Mouse (Mus musculus): ENCODE results near the gene Mfn1. TPM values are rescaled to one million over a fixed set of nuclear protein-coding genes. Genes with fewer than 3 reads are reported as not detected.

The Mfn1 gene
- polyA plus RNA-seq, 1 experiment from 2014 or later, result 39.9 TPM

DNA sequence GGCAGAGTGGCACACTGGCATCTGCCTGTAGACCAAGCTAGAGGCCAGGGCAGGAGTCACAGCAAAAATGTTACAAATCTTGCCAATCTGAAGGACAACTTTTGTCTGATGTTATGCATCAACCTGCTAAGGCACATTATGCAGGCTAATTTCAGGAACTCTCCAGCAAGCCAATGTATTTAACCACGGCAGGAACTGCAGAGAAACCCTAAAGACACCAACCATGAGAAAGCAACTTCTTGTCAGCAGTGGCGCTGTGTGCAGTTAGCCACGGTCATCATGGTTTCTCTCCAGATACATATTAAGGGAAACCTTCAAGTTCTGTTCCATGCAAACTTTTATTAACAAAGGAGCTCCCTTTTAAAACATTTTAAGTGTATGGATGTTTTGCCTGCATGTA, 52.6 kb downstream of the Mfn1 start:
- no peak for ATAC-seq
- WGBS, result 92% methylated on average over 3 of the region's 3 CpGs
- no peaks in the 10 kb centered on the region for H3K27me3 ChIP-seq

DNA sequence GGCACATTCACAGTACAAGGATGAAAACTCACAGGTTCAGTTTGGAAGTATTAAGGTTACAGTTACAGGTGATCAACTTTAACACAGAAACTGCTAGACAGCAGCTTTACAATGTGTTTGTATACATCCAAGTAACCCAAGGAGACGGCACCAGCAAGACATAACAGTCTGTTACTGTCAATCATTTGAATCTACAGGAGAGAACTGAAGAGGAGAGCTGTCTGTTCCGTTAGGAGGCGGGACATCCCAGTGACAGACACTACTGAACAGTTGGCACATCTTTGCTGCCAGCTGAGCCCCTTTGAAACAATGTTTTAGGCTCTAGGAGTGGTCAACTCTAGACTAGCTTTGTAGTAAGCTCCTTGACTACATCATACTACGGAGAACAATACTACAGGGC, 54.2 kb downstream of the Mfn1 start:
- no peak overlapping the region for H3K4me2 ChIP-seq (replicated peaks)
- H3K9me3 ChIP-seq, result no peaks in the 10 kb centered on the region
- no peak for ATAC-seq
- no peak overlapping the region for H3K9ac ChIP-seq (replicated peaks)
- no peak overlapping the region for H3K27ac ChIP-seq
- no peak overlapping the region for H3K4me3 ChIP-seq (replicated peaks)
- no peaks in the 10 kb centered on the region for H3K27me3 ChIP-seq
- 89% methylated on average over 4 of the region's 4 CpGs for WGBS
- H3K36me3 ChIP-seq, result peaks cover 43% of the 10 kb centered on the region
- H3K4me1 ChIP-seq (replicated peaks), result no peaks in the 10 kb centered on the region

More for the DNA sequence above, 52.6 kb downstream of the Mfn1 start:
- no peaks in the 10 kb centered on the region for H3K9me3 ChIP-seq
- H3K4me1 ChIP-seq (replicated peaks), result no peaks in the 10 kb centered on the region
- peaks cover 51% of the 10 kb centered on the region for H3K36me3 ChIP-seq
- no peak overlapping the region for H3K27ac ChIP-seq
- no peak overlapping the region for H3K4me2 ChIP-seq (replicated peaks)
- no peak overlapping the region for H3K4me3 ChIP-seq (replicated peaks)
- no peak overlapping the region for H3K9ac ChIP-seq (replicated peaks)

DNA sequence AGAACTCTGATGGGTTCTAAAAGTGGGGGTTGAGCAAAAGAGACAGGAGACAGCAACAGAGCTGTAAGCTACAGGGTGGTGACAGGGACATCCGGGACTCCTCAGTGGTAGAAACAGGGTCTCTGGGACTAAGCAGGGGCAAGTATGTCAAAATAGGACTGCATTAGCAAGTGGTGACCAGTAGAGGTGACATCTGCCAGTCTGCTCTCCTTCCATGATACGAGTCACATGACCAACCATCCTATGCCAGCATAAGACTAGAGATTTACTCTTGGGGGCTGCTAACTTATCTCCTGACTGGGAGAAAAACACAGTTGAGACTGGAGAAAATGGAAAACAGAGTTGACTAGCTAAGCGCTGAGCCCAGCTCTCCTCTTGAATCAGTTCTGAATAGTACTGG, 57.0 kb downstream of the Mfn1 start:
- H3K36me3 ChIP-seq, result peaks cover 47% of the 10 kb centered on the region
- WGBS, result 92% methylated on average over 3 of the region's 3 CpGs
- no peak overlapping the region for H3K27ac ChIP-seq
- no peak overlapping the region for H3K4me3 ChIP-seq (replicated peaks)
- no peak overlapping the region for H3K4me2 ChIP-seq (replicated peaks)
- no peaks in the 10 kb centered on the region for H3K9me3 ChIP-seq
- H3K27me3 ChIP-seq, result no peaks in the 10 kb centered on the region
- H3K4me1 ChIP-seq (replicated peaks), result no peaks in the 10 kb centered on the region
- no peak for ATAC-seq
- H3K9ac ChIP-seq (replicated peaks), result no peak overlapping the region

DNA sequence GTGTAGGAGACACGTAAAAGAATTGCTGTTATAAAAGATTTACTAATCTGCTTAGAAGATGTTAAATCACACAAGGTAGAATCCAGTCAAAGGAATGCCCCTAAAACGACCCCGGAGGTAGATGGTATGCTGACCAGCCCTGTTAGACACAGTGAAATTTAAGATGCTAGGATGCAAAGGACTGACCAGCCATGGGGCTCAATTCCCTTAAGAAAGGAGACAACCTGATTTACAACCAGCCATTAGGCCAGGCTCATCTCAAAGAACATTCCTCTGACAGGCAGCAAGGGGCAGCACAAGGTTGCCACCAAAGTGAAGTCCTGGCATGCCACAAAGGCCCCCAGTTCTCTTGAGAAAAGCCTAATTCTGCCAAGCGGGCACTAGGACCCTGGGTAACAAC, 65.8 kb downstream of the Mfn1 start:
- Histone ChIP-seq H3K4me2 (replicated peaks) (no peak overlapping the region), H3K4me3 (replicated peaks) (no peak overlapping the region), H3K36me3 (0 out of 2 replicates have a peak, but pooled peaks cover 4% of the 10 kb centered on the region), H3K9ac (replicated peaks) (no peak overlapping the region), H3K27me3 (no peaks in the 10 kb centered on the region), H3K9me3 (no peaks in the 10 kb centered on the region), H3K4me1 (replicated peaks) (no peaks in the 10 kb centered on the region), H3K27ac (no peak overlapping the region)
- 88% methylated on average over 4 of the region's 4 CpGs for WGBS
- no peak for ATAC-seq

DNA sequence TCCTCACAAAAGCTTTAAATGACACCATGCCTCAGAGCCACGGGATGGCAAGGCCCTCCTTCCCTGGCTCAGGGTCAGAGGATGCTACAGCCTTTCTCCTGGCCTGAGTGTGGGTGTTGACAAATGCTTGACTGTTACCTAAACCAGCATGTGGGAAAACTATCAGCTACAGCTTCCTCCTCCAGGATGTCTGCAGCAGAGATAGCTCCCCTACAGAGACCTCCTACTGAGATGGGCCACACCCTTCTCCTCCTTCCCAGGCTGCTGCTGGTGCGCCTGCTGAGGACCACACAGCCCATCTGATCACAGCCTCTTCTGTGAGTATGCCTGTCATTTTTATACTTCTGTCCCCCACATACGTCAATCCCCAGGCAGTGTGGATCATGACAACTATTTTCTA, 70.1 kb downstream of the Mfn1 start:
- H3K27ac ChIP-seq, result no peak overlapping the region
- no peaks in the 10 kb centered on the region for H3K9me3 ChIP-seq
- no peak for ATAC-seq
- no peaks in the 10 kb centered on the region for H3K36me3 ChIP-seq
- H3K4me3 ChIP-seq (replicated peaks), result no peak overlapping the region
- H3K4me2 ChIP-seq (replicated peaks), result no peak overlapping the region
- H3K27me3 ChIP-seq, result no peaks in the 10 kb centered on the region
- WGBS, result 64% methylated on average over 3 of the region's 3 CpGs
- H3K4me1 ChIP-seq (replicated peaks), result no peaks in the 10 kb centered on the region
- H3K9ac ChIP-seq (replicated peaks), result no peak overlapping the region

DNA sequence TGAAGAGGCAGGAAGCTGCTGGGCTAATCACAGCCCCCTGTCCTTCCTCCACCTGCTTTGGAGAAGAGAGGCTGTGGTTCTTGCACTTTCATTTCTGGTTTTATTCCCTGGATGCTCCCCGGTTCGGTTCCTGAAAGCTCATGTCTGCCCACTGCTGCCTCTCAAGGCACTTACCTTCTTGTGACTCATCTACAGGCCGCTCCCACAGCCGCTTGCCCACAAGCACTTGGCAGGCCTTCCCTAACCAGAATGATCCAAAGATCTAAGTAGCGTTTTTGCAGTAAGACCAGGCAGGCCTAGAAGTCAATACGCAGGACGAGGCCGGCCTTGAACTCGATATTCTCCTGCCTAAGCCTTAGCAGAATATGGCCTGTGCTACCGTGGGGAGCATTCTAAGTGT, 71.8 kb downstream of the Mfn1 start:
- H3K9me3 ChIP-seq, result no peaks in the 10 kb centered on the region
- H3K27ac ChIP-seq, result no peak overlapping the region
- H3K27me3 ChIP-seq, result no peaks in the 10 kb centered on the region
- H3K36me3 ChIP-seq, result no peaks in the 10 kb centered on the region
- WGBS, result 92% methylated on average over 10 of the region's 10 CpGs
- H3K4me1 ChIP-seq (replicated peaks), result no peaks in the 10 kb centered on the region
- no peak overlapping the region for H3K4me3 ChIP-seq (replicated peaks)
- no peak for ATAC-seq
- H3K4me2 ChIP-seq (replicated peaks), result no peak overlapping the region
- H3K9ac ChIP-seq (replicated peaks), result no peak overlapping the region

DNA sequence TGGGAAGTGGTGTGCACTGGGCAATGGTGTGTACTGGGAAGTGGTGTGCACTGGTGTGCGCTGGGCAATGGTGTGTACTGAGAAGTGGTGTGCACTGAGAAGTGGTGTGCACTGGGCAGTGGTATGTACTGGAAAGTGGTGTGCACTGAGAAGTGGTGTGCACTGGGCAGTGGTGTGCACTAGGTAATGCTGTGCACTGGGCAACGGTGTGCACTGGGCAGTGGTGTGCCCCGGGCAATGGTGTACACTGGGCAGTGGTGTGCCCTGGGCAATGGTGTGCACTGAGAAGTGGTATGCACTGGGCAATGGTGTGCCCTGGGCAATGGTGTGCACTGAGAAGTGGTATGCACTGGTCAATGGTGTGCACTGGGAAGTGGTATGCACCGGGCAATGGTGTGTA, 80.0 kb downstream of the Mfn1 start:
- H3K9me3 ChIP-seq, result no peaks in the 10 kb centered on the region
- peak; percentile 55 for ATAC-seq
- no peak overlapping the region for H3K4me2 ChIP-seq (replicated peaks)
- no peak overlapping the region for H3K9ac ChIP-seq (replicated peaks)
- H3K27ac ChIP-seq, result no peak overlapping the region
- H3K36me3 ChIP-seq, result no peaks in the 10 kb centered on the region
- 0 out of 2 replicates have a peak, but pooled peaks cover under 1% of the 10 kb centered on the region for H3K27me3 ChIP-seq
- H3K4me3 ChIP-seq (replicated peaks), result no peak overlapping the region
- no peaks in the 10 kb centered on the region for H3K4me1 ChIP-seq (replicated peaks)
- WGBS, result 96% methylated on average over 4 of the region's 4 CpGs

DNA sequence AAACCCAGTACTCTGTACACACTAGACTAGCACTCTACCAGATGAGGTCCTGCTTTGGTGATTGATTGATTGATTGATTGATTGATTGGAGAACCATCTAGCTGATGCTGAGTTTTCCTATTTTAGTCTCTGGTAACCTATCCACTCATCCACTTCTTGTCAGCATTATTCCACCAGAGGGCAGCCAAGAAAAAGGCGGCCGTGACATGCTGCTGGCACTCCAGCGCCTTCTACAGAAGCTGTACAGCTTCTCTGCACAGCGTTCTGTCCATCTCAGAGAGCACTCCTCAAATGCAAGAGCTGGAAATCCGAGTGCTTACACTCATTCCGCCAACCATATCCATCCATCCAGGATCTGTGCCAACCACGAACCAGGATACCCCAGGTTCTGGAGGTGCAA, 81.3 kb downstream of the Mfn1 start:
- peak; percentile 56 for ATAC-seq
- no peak overlapping the region for H3K4me3 ChIP-seq (replicated peaks)
- H3K4me2 ChIP-seq (replicated peaks), result no peak overlapping the region
- peaks cover 2% of the 10 kb centered on the region; the same call in 1 of the 2 replicates for H3K4me1 ChIP-seq (replicated peaks)
- no peaks in the 10 kb centered on the region for H3K9me3 ChIP-seq
- H3K27ac ChIP-seq, result no peak overlapping the region
- no peak overlapping the region for H3K9ac ChIP-seq (replicated peaks)
- WGBS, result 31% methylated on average over 7 of the region's 7 CpGs
- H3K27me3 ChIP-seq, result 0 out of 2 replicates have a peak, but pooled peaks cover 4% of the 10 kb centered on the region
- no peaks in the 10 kb centered on the region for H3K36me3 ChIP-seq

DNA sequence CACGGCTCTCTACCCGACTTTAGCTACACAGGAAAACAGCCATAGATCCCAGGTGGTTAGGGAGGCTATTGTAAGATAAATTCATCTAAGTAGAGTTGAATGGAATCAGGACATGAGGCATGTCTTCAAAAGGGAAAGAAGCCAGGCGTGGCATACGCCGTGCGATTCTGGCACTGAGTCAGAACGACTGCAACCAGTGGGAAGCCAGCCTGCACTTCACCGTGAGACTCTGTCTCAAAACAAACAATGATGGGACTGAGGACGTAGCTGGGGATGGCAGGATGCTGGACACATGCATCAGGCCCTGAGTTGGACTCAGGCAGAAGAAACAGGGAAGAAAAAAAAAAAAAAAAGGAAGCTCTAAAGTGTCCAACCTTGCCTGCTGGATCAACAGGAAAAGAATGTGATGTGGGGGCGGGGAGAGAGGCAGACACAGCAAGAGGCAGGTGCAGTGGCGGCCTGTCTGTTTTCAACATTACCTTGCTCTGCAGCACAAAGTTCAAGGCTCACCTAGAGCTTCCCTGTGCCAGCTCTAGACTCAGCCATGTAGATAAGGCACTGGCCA, 82.4 kb downstream of the Mfn1 start:
- Histone ChIP-seq H3K36me3 (no peaks in the 10 kb centered on the region), H3K9me3 (no peaks in the 10 kb centered on the region), H3K27me3 (0 out of 2 replicates have a peak, but pooled peaks cover 4% of the 10 kb centered on the region), H3K9ac (replicated peaks) (no peak overlapping the region), H3K4me2 (replicated peaks) (no peak overlapping the region), H3K4me1 (replicated peaks) (peaks cover 4% of the 10 kb centered on the region; the same call in 1 of the 2 replicates), H3K4me3 (replicated peaks) (no peak overlapping the region), H3K27ac (no peak overlapping the region)
- ATAC-seq, result no peak
- 82% methylated on average over 11 of the region's 11 CpGs for WGBS

DNA sequence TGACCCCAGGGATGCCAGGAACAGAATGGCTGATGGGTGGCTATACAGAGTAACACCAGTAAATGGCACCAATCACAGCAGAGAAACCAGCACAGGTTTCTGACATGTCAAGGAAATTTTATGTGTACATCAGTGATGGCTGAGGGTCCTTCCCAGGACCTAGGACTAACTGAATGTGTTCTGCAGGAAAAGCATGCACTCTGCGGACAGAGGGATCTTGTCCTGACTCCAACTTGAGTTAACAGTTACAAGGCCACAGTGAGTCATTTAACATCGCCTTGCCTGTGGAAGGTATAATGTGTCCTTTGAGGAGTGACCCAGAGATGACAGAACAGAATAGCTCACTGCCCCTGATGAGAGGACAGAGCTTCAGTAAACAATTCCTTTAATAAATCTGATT, 85.5 kb downstream of the Mfn1 start:
- H3K27ac ChIP-seq, result no peak overlapping the region
- H3K4me2 ChIP-seq (replicated peaks), result peak overlapping the region; percentile 6; the same call in 1 of the 2 replicates
- WGBS, result 86% methylated on average over 2 of the region's 2 CpGs
- H3K4me3 ChIP-seq (replicated peaks), result no peak overlapping the region
- H3K9me3 ChIP-seq, result no peaks in the 10 kb centered on the region
- no peak for ATAC-seq
- 0 out of 2 replicates have a peak, but pooled peaks cover 4% of the 10 kb centered on the region for H3K27me3 ChIP-seq
- H3K36me3 ChIP-seq, result no peaks in the 10 kb centered on the region
- peaks cover 4% of the 10 kb centered on the region; the same call in 1 of the 2 replicates for H3K4me1 ChIP-seq (replicated peaks)
- H3K9ac ChIP-seq (replicated peaks), result no peak overlapping the region

DNA sequence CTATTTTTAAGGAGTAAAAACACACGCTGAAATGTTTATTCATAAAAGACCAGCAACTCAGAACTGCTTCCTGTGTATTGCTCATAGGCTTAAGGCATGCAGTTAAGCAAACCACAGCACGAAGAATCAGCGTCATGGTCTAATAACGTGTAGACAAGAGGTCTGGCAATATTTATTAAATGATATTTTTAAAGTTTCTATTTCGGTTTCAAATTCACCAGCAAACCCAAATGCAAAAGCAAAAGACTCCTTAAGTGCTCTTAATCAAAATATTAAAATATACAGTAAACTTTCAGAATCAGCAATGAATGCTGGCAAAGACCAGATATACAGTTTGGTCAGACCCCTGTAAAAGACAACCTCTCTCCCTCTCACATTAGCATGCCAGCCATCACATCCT, 86.1 kb downstream of the Mfn1 start:
- H3K27ac ChIP-seq, result no peak overlapping the region
- WGBS, result 79% methylated on average over 5 of the region's 5 CpGs
- H3K4me3 ChIP-seq (replicated peaks), result peak overlapping the region; percentile 63
- no peak overlapping the region for H3K9ac ChIP-seq (replicated peaks)
- no peaks in the 10 kb centered on the region for H3K36me3 ChIP-seq
- H3K4me1 ChIP-seq (replicated peaks), result peaks cover 4% of the 10 kb centered on the region; the same call in 1 of the 2 replicates
- 0 out of 2 replicates have a peak, but pooled peaks cover 4% of the 10 kb centered on the region for H3K27me3 ChIP-seq
- no peak for ATAC-seq
- H3K4me2 ChIP-seq (replicated peaks), result peak overlapping the region; percentile 59
- no peaks in the 10 kb centered on the region for H3K9me3 ChIP-seq

DNA sequence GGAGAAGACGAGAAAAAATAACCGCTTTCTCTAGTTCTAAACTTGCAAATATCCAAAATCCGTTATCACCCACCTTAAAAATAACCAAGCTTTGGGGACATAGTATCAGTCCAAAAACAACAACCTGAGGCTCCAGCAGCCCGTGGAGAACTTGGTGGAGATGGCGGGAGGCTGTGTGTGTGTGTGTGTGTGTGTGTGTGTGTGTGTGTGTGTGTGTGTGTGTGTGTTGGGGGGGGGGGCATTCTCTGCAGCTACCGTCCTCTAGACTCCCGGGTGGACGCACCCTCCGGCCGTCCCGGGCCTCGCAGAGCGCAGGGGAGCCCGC, 86.7 kb downstream of the Mfn1 start:
- no peaks in the 10 kb centered on the region for H3K36me3 ChIP-seq
- WGBS, result 25% methylated on average over 5 of the region's 14 CpGs
- no peaks in the 10 kb centered on the region for H3K9me3 ChIP-seq
- H3K27ac ChIP-seq, result no peak overlapping the region
- no peak for ATAC-seq
- H3K4me2 ChIP-seq (replicated peaks), result peak overlapping the region; percentile 59
- H3K4me1 ChIP-seq (replicated peaks), result peaks cover 4% of the 10 kb centered on the region; the same call in 1 of the 2 replicates
- H3K4me3 ChIP-seq (replicated peaks), result peak overlapping the region; percentile 63
- 0 out of 2 replicates have a peak, but pooled peaks cover 4% of the 10 kb centered on the region for H3K27me3 ChIP-seq
- peak overlapping the region; percentile 71 for H3K9ac ChIP-seq (replicated peaks)
